Mouse (Mus musculus): Measurements from ENCODE around the gene Dll3. TPM values are rescaled to one million over a fixed set of nuclear protein-coding genes. Genes with fewer than 3 reads are reported as not detected.

The Dll3 gene
- polyA plus RNA-seq (2015; fragmentation: Nextera tagmentation; extraction: Ambion mirVana) = 0.10 and 0.24 TPM in 2 replicates

DNA sequence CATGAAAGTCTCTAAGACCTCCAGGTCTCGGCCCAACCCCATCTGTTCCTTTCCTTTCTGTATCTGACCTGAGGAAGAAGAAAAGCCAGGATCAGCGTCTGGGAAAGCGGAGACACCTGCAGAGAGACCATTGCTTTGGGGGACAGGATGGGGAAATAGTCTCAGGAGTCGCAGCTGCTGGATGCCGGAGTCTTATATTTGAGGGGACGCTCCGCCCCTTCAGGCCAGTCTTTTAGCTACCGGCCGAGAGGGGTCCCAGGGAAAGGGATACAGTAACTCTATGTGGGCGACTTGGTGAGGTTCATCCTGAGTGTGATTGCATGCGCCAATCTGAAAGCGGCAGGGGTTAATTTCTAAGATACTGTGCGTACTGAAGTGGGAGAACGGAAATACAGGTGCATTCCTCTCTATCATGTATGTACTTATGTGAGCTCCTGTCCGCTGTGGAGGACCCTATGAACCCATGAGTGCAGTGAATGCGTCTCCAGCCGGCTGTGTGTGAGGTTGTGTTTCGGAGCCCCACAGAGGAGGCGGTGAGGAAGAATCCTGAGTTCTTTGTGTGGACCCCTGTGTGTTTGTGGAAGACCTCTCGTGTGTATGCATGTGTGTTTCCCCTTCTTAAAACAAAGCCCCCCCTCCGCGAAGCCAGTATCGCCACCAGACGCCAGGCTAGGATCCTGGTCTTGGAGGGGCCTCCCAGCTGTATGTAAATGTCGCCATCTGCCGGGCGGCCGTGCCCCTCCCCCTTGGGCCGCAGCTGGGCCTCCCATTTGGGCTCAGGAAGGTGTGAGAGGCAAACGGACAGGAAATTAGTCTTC, at the start of gene Dll3:
Dll3 (minus strand) TSS at position 623 of the 818 bp plus-strand sequence.
- Histone ChIP-seq H3K4me2 (replicated peaks; ENCODE audit: low read depth, low read length) (peak within 1 kb of the TSS; percentile 27), H3K4me3 (ENCODE audit: low read depth, low read length) (peak within 1 kb of the TSS; percentile 15; the same call in 1 of the 2 replicates), H3K9me3 (ENCODE audit: low read length) (no peaks in the 10 kb centered on the region), H3K27me3 (replicated peaks; ENCODE audit: insufficient read depth, low read length) (peaks cover 30% of the 10 kb centered on the region; the same call in 1 of the 2 replicates), H3K4me1 (ENCODE audit: insufficient read depth, low read depth, low read length) (no peaks in the 10 kb centered on the region; the same call in 1 of the 2 replicates), H3K9ac (replicated peaks; ENCODE audit: low read depth) (no peak within 1 kb of the TSS), H3K36me3 (ENCODE audit: insufficient read depth, low read length) (0 out of 2 replicates have a peak, but pooled peaks cover 5% of the 10 kb centered on the region), H3K27ac (ENCODE audit: low read length) (no peak within 1 kb of the TSS)
- DNase-seq (ENCODE audit: low spot score) (peak; percentile 61), ATAC-seq (peak; percentile 58)
- TF ChIP-seq CTCF (IDR thresholded peaks at IDR 0.05) (peak; percentile 74), EP300 (IDR thresholded peaks at IDR 0.05) (no peak)
- 2% methylated on average over 30 of the region's 30 CpGs for WGBS

GRCm38 (mm10) chr7:28351676-28352191, 49.7 kb upstream of the Dll3 start:
- 18% methylated on average over 4 of the region's 4 CpGs for WGBS
- DNase-seq (ENCODE audit: low spot score) = no peak
- Histone ChIP-seq H3K4me1 (ENCODE audit: insufficient read depth, low read depth, low read length) (peaks cover 13% of the 10 kb centered on the region), H3K36me3 (ENCODE audit: insufficient read depth, low read length) (0 out of 2 replicates have a peak, but pooled peaks cover 6% of the 10 kb centered on the region), H3K4me3 (ENCODE audit: low read depth, low read length) (peak overlapping the region; percentile 88), H3K27me3 (replicated peaks; ENCODE audit: insufficient read depth, low read length) (no peaks in the 10 kb centered on the region), H3K4me2 (replicated peaks; ENCODE audit: low read depth, low read length) (peak overlapping the region; percentile 89), H3K27ac (ENCODE audit: low read length) (no peak overlapping the region), H3K9ac (replicated peaks; ENCODE audit: low read depth) (peak overlapping the region; percentile 96), H3K9me3 (ENCODE audit: low read length) (no peaks in the 10 kb centered on the region)
- peak; percentile 23 for TF ChIP-seq CTCF (IDR thresholded peaks at IDR 0.05)
- no peak for TF ChIP-seq EP300 (IDR thresholded peaks at IDR 0.05)
- no peak for ATAC-seq

GRCm38 (mm10) chr7:28350155-28350883, 48.3 kb upstream of the Dll3 start, which contains the start of gene Rps16:
Gene Rps16, plus strand, starts transcription at chr7:28350652.
- peak within 1 kb of the TSS; percentile 96 for H3K9ac ChIP-seq (replicated peaks; ENCODE audit: low read depth)

GRCm38 (mm10) chr7:28348601-28349000, 46.6 kb upstream of the Dll3 start:
- H3K4me1 ChIP-seq (ENCODE audit: insufficient read depth, low read depth, low read length) = peaks cover 12% of the 10 kb centered on the region; the same call in 1 of the 2 replicates
- H3K27ac ChIP-seq (ENCODE audit: low read length) = no peak overlapping the region
- no peaks in the 10 kb centered on the region for H3K27me3 ChIP-seq (replicated peaks; ENCODE audit: insufficient read depth, low read length)
- no peaks in the 10 kb centered on the region for H3K9me3 ChIP-seq (ENCODE audit: low read length)
- ATAC-seq (no peak), DNase-seq (ENCODE audit: low spot score) (no peak)
- 78% methylated on average over 7 of the region's 7 CpGs for WGBS
- TF ChIP-seq CTCF (IDR thresholded peaks at IDR 0.05) (peak; percentile 38), EP300 (IDR thresholded peaks at IDR 0.05) (no peak)
- H3K36me3 ChIP-seq (ENCODE audit: insufficient read depth, low read length) = 0 out of 2 replicates have a peak, but pooled peaks cover 5% of the 10 kb centered on the region
- H3K4me3 ChIP-seq (ENCODE audit: low read depth, low read length) = no peak overlapping the region
- no peak overlapping the region for H3K4me2 ChIP-seq (replicated peaks; ENCODE audit: low read depth, low read length)
- no peak overlapping the region for H3K9ac ChIP-seq (replicated peaks; ENCODE audit: low read depth)

More at GRCm38 (mm10) chr7:28350155-28350883, 48.3 kb upstream of the Dll3 start, which contains the start of gene Rps16:
- H3K36me3 ChIP-seq (ENCODE audit: insufficient read depth, low read length) = 0 out of 2 replicates have a peak, but pooled peaks cover 6% of the 10 kb centered on the region
- H3K27me3 ChIP-seq (replicated peaks; ENCODE audit: insufficient read depth, low read length) = no peaks in the 10 kb centered on the region
- 1% methylated on average over 44 of the region's 50 CpGs for WGBS
- peak within 1 kb of the TSS; percentile 88 for H3K4me3 ChIP-seq (ENCODE audit: low read depth, low read length)
- DNase-seq (ENCODE audit: low spot score) (peak; percentile 99), ATAC-seq (peak; percentile 97)
- H3K4me2 ChIP-seq (replicated peaks; ENCODE audit: low read depth, low read length) = peak within 1 kb of the TSS; percentile 89
- peak within 1 kb of the TSS; percentile 90 for H3K27ac ChIP-seq (ENCODE audit: low read length)
- TF ChIP-seq CTCF (IDR thresholded peaks at IDR 0.05) = no peak
- TF ChIP-seq EP300 (IDR thresholded peaks at IDR 0.05) = no peak
- no peaks in the 10 kb centered on the region for H3K9me3 ChIP-seq (ENCODE audit: low read length)
- H3K4me1 ChIP-seq (ENCODE audit: insufficient read depth, low read depth, low read length) = peaks cover 12% of the 10 kb centered on the region; the same call in 1 of the 2 replicates

DNA sequence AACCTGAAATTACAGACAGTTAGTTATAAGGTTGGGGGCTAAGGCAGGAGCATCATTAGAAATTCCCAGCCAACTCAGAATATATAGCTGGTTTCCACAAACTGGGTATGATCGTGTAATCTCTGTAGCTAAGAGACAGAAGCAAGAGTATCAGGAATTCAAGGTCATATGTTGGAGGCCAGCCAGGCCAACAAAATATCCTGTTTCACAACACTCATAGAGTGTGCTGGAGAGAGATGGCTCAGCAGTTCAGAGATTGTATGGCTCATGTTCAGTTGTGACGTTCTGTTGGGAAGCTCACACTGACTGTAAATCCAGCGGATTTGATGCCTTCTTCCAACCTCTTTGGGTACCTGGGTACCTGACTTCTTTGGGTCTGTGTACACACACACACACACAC, 45.7 kb upstream of the Dll3 start:
- peak; percentile 82 for DNase-seq (ENCODE audit: low spot score)
- Histone ChIP-seq H3K27me3 (replicated peaks; ENCODE audit: insufficient read depth, low read length) (no peaks in the 10 kb centered on the region), H3K27ac (ENCODE audit: low read length) (no peak overlapping the region), H3K36me3 (ENCODE audit: insufficient read depth, low read length) (no peaks in the 10 kb centered on the region), H3K4me2 (replicated peaks; ENCODE audit: low read depth, low read length) (no peak overlapping the region), H3K4me3 (ENCODE audit: low read depth, low read length) (no peak overlapping the region), H3K9me3 (ENCODE audit: low read length) (no peaks in the 10 kb centered on the region), H3K9ac (replicated peaks; ENCODE audit: low read depth) (no peak overlapping the region), H3K4me1 (ENCODE audit: insufficient read depth, low read depth, low read length) (peaks cover 12% of the 10 kb centered on the region; the same call in 1 of the 2 replicates)
- TF ChIP-seq CTCF (IDR thresholded peaks at IDR 0.05) = no peak
- TF ChIP-seq EP300 (IDR thresholded peaks at IDR 0.05) = no peak
- 25% methylated on average over 3 of the region's 3 CpGs for WGBS
- no peak for ATAC-seq
